Mouse (Mus musculus) stomach, postnatal 0 days (tissue): ENCODE results near the gene Gm13283.
"Not testable (repeated sequence)": the region's sequence is repeated elsewhere in the genome, so short reads cannot be mapped to it uniquely, and the experiment has no call there.

ENCODE experiments used
- CTCF ChIP-seq: IDR thresholded peaks from 2 replicates; pipeline ENCODE4 v1.5.1; 2016; ENCODE audit warnings: antibody characterized with exemption, low read depth, mild to moderate bottlenecking, moderate library complexity
- EP300 ChIP-seq: optimal IDR thresholded peaks from 2 replicates; pipeline ENCODE3; 2016; ENCODE audit warnings: antibody characterized with exemption

DNA sequence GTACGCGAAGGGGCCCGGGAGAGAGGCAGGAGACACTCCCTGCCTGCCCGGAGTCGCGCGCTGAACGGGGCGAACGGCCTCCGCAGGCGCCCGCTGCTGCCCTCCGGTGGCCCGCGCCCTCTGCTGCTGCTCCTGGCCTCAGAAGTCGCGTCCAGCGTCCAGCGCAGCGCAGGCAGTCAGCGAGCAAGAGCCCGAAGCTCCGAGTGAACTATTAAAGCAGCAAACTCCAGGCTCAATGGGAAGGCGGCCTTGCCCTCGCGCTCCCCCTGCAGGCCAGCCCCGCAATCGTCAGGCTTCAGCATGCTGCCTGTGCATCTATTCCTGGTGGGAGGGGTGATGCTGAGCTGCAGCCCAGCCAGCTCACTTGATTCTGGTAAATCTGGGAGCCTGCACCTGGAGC is 16.7 kb downstream of the Gm13283 start, which contains the start of gene Gm13289:
- TF ChIP-seq EP300, CTCF: not testable (repeated sequence)
